Mouse (Mus musculus) bone marrow, adult 2 months (tissue): Measurements from ENCODE around the gene Gpr174.

Experiments
- CTCF ChIP-seq: fragments of 200-500 bp; IDR thresholded peaks from 2 replicates; pipeline ENCODE4 v1.5.1; 2011; ENCODE audit warnings: low read length, control low read depth; ENCODE audit not compliant: control insufficient read depth, insufficient read depth
- POLR2A ChIP-seq: fragments of 200-500 bp; IDR thresholded peaks from 2 replicates; pipeline ENCODE4 v1.6.1; 2011; ENCODE audit warnings: low read depth, mild to moderate bottlenecking, control low read depth, low read length, borderline replicate concordance; ENCODE audit not compliant: control insufficient read depth

DNA sequence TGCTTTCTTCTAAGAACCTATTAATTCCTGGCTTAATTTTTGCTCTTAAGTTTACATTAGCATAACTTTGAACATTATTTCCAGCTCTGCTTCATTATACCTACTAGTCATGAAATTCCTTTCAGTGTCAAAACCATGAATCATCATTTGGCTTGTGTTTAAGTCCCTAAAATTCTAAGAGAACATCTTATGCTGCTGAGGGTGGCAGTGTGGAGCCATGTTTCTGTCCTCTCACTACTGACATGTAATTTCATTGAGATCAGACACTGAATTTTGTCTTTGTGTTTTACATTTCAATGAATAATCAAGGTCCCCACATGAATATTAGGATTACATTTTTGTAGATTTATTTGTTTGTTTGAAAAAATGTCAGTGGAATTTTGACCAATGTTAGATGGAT lies 50.8 kb downstream of the Gpr174 start:
- no peak for TF ChIP-seq POLR2A
- TF ChIP-seq CTCF: no peak
